Mouse (Mus musculus) yolk sac, embryonic 10.5 days (tissue): Measurements from ENCODE around the gene Slc7a15.
"Not testable (repeated sequence)": the region's sequence is repeated elsewhere in the genome, so short reads cannot be mapped to it uniquely, and the experiment has no call there.

ENCODE experiments used
- DNase-seq: peaks from one replicate; pipeline ENCODE4 v3.0.0-alpha.2; 2017; ENCODE audit warnings: low spot score

Slc7a15 gene

DNA sequence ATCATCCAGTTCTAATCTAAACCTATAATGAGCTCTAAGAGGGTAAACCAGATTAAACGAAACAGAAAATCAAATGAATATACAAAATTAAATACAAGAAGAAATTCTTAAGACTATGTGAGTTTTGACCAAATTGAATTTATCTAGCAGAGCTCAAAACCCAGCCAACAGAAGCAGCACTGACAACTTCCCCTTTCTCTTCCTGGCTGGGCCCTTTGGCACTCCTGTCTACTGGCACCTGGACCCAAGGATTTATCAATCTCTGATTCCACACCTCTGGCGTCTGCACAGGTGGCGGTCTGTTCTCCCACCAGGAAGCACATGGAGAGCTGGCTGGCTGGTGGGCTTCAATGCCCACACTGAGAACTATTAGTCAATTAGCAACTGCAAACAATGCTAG, 39.0 kb downstream of the Slc7a15 start:
- not testable (repeated sequence) for DNase-seq

DNA sequence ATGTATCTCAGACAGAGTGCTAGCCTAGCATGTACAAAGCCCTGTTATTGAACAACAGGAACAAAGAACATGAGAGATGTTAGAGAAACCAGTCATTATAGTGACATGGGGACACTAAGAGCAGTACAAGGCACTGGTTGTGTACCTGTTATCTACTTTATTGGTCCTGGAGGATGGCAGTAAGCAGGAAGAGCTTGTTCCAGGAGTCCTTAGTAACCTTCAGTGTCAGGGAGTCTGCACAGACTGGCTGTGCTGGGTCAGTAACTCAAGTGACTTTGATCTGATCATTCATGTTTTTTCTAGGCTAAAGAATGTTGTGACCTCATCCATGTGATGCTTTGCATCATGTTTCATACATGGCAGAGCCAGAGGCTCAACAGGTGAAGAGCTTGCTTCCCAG, 42.7 kb downstream of the Slc7a15 start:
- DNase-seq, result no peak

DNA sequence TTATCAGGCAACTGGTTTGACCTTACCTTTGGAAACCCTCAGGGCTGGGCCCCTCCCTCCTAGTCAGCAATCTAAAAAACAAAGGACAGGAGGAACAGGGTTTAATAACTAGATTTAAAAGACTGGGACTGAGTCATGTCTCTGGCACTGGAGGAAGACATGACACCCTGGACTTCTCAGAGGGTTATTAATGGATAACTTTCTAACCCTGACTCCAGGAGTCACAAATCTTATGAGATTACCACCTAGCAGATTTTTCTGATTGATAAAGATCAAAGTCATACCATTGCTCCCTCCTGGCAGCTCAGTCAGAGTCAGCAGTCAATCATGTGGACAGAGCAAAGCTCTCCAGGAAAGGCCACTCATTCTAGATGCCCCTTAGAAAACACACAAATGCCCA, 43.4 kb downstream of the Slc7a15 start:
- peak; percentile 79 for DNase-seq

DNA sequence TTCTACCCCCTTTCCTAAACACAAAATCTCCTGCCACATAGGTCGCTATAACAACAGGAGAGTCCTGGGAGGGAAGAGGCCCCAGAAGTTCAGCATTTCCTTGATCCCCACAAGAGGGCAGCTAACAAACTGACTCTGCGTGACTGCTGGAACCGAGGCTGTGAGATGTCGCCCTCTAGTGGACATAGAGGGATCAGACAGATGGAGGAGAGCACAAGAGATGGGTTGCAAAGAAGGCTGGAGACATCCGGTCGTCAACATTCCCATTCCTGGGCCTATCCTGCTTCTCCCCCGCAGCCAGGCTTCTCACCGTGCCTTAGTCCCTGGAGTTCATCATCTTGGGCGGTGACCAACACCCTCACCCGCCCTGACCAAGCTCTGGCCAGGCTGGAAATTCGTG, 51.5 kb downstream of the Slc7a15 start:
- peak; percentile 80 for DNase-seq

DNA sequence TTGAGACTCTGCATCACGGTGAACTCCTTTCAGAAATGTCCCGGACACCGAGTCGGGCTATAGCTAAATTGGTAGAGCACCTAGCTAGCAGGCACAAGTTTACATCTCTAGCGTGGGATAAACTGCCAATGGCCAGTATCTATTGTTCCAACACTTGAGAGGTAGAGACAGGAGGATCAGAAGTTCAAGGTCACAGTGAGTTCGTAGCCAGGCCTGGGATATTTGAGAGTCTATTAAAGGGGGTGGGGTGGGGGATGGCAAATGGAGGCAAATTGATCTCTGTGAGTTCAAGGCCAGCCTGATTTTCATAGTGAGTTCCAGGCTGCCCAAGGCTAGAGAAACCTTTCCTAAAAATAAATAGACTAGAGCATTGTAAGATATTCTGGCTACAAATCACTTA, 52.1 kb downstream of the Slc7a15 start:
- no peak for DNase-seq

DNA sequence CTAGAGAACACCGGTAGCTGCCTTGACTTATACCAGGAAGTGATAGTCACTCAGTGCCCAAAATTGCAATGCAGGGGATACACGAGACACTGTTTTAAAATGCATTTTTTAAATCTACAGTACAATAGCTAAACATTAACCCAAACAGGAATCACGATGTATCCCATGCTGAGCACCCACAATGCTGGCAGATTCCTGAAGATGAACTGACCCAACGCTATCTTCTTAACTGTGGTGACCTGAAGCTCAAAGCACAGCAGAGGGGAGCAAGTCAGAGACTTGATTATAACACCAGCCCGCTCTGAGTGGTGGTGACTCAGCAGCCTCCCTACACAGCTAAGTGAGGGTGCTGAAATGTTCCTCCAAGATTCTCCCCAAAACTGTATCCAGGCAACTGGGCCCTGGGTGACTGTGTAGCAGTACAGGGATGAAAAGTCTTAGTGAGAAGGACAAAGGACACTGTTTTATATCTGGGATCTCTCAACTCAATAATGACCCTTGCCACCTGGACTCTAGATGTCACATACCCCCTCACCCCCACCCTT, 53.7 kb downstream of the Slc7a15 start:
- no peak for DNase-seq

DNA sequence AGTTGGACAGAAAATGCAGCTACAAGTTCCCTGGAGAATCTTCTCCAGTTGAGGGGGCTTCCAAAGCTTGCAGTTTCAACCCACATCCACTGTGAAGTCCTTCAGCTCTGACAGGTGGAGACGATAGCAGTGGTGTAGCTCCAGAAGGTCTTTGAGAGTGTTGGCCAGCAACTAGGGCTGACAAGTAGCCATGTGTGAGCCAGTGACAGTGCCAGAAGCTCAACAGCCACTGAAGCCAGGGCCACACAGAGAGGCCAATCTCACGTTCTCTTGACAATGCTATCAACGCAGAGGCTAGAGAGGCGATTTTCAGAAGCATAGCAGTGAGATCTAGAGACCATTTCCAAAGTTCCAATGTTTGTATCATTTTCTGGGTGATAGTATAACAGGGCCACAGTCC, 56.5 kb downstream of the Slc7a15 start:
- no peak for DNase-seq

DNA sequence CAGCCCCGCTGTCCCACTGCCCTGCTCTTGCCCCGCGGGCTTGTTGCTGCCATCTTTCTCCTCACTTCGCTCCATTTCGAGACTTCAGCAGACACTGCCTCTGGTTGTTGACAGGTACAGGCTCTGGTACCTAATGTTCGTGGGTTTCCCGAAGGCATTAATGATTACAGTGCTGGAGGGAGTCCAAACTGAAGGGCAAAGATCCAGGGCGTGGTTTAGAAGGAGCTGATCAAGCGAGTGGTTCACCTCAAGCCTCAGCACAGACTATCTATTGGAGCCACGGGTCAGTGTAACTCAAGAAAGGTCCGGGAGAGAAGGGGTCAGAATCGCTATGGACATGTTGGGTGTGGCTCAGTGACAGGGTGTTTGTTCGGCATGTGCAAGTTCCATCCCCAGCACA, 59.4 kb downstream of the Slc7a15 start:
- DNase-seq, result no peak

DNA sequence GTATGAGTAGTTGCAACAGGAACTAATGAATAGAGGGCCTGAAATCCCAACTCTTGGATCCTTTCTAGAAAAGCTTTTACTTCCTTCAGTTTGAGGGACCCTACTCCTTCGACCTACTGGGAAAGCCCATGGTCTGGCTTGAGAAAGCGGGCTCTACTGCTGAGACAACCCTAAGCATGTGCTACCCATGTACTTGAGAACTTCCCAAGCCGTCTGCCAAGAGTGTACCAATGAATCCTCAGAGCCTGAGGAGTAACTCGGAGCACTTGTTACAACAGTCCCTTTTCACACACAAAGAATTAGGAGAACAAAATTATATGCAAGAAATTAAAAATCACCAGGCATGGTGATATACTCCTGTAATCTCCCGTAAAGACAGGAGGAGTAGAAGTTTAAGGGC, 61.6 kb downstream of the Slc7a15 start:
- no peak for DNase-seq

DNA sequence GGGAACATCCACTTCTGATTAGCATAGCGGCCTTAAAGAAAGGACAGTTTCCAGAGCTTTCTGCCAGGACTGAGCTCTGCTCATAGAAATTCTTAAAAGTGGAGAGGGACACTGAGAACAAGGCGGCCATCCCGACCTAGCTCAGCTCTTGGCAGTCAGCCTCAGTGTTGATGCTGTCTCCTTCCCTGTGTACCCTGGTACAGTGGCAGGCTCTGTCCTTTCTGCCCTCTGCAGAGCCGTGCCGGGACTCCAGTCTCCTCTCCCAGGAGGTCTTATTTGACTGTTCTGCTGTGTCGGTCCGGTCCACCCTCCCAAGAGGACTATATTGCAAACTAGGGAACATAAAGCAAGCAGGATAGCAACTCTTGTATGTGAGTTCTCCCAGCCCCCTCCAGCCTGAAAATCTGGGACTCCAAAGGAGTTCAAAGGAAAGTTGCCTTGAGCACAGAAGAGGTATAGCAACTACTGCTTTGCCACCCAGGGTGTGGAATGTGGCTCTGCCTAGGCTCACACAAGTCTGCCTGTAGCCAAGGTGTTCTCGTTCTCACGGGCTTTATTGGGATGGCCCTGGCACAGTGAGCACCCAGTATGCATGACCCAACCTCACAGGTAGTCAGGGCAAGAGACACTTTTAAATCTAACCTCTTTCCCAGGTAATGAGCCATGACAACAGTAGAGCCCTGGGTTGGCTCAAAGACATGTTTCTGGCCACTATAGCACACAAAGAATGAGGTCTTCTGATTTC, 62.5 kb downstream of the Slc7a15 start:
- no peak for DNase-seq

DNA sequence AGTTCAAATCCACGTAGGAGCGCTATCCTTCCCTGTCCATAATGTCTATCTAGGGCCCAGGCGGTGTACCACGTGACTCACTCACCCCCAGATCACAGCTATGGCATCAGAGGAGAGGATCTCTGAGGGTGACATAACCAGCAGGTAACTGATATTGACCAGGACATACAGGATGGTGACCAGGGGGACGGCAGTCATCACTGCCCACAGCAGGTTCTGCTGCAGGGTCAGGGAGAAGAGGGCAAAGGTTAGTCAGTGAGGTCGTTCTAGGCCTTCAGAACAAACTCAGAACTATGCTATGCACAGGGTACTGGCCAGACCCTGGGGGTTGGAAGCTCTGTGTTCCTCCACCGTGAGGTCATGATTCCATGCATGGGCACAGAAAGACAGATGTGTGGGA, 63.3 kb downstream of the Slc7a15 start:
- DNase-seq, result no peak

DNA sequence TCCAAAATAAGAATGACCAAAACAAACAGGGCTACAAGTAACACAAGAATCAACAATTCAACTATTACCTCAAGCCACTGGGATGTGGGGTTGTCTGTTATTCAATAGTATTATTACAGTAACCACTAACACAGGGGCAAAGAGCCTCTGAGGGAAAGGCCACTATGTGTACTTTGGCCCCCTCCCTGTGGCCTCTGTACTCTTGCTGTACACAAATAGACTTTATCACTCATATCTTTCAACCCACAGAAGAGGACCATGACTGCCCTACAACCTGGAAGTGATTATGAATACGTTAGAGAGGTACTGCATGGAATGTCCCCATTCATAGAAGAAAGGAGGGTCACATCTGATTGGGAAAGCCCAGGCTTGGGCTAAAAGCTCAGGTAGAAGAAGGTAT, 64.0 kb downstream of the Slc7a15 start:
- DNase-seq, result no peak

DNA sequence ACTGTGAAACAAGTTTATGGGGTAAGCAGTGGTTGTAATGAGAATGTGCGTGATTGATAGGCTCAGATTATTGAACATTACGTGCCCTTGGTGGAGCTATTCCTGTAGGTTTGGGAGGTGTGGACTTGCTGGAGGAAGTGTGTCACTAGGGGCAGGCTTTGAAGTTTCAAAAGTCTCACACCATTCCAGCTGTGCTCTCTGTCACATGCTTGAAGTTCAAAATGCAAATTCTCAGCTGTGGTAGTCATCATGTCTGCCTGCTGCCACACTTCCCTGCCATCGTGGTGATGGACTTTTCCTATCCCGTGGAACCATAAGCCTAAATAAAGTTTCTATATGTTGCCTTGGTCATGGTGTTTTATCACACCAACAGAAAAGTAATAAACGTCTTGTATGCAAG, 71.1 kb downstream of the Slc7a15 start:
- no peak for DNase-seq

DNA sequence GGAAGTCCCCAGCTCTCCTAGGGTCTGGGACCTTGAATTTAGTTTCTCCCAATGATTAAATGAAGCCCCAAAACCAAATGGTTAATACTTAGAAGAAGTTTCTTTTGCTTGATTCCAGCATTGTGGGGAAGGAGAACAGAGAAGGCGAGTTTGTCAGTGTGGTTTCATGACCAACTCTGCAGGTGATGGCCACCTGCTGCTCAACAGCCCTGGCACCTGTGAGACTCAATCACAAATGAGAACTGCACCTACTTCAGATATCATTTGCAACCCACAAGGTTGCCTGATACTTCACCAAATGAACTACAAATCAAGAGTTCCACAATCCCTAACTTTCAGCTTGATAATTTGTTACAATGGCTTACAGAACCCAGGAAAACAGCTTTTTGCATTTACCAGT, 71.7 kb downstream of the Slc7a15 start:
- DNase-seq, result no peak

DNA sequence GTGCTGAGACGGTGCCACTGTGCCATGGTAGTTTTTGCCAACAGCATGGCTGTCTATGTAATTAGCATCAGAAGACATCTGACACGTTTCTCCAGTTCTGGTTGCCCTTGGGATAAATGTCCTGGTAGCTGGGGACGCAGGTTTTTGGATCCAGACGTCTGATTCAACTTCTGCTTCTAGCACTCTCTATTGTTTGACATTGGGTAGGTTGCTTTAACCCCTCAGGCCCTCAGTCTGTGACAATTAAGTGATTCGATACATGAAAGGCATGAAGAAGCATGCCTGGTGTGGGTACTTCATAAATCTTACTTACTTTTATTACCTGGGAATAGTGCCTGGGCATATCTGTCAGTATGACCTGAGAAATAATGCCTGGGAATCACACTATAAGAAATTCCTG, 74.8 kb downstream of the Slc7a15 start:
- DNase-seq, result no peak

DNA sequence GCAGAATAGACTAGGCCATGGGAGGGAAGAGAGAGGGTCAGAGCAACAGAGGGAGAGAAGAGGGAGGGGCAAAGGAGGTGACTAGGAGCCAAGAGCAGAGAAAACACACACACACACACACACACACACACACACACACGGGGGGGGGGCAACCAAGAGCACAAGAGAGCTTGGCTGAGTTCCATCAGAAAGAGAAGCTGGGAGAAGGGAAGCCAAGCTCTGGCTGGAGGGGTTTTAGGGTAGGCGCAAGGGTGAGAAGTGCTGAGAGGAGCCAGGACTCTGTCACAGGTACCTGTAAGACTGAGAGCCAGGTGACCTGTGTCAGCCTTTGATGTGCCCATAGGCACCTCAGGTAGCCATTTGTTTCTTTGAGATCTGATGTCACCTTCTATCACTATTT, 76.2 kb downstream of the Slc7a15 start:
- DNase-seq, result no peak

DNA sequence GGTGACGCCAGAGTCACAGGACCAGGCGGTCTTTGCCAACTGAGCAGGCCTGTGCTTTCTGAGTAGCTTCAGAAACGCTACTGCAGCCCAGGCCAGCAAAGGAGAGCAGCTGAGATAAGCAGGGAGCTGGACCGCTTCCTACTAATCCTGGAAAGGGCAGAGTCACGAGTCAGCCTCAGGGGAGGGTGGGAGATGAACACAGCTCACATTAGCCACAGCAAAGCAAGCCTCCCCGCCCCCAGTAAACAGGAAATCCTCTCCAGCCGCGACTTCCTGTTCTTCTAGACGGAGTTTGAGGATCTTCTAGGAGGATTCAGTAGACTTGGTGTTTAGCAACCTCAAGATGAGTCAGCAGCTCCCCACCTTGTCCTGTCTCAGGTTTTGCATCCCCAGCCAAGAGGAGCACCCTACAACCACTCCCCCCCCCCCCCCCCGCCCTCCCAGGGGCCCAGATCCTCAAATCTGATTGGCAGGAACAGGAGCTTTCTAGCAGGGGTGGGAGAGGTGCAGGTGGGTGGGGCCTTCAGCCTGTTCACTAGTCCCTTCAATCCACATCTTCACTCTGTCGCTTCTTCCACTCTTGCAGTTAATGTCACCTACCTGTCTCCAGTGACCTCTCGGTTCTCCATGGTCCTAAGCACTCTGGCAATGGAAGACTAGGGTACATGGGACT, 77.4 kb downstream of the Slc7a15 start:
- peak; percentile 61 for DNase-seq

DNA sequence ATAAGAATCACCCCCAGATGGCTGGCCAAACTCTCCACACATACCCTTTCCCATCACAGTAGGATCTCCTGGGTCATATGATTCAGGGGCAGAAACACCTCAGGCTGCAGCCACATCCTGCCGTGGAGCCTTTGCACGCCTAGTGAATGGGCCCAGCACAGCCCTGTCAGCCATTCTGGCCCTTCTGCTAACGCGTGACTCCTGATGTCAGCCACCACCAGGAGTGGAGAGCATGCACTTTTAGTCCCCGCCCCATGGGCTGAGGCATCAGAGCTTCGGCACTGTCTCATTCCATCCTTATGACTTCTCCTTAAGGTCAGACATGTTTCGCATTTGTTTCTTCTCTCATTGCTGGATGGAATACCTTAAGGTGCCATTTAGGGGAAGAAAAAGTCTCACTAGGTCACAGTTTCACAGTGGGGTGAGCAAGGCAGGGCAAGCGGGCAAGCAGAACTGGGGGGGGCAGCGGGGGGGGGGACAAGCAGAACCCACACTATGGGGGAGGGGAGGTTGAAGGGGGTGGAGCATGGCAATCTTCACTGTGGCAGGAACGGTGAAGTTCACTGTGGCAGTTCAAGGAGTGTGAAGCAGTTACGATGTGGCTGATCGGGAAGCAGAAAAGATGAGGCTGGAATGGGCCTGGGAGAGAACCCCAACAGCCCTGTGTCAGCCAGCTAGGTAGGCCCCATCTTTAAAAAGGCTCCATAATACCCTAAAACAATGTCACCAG, 79.3 kb downstream of the Slc7a15 start:
- DNase-seq, result no peak

DNA sequence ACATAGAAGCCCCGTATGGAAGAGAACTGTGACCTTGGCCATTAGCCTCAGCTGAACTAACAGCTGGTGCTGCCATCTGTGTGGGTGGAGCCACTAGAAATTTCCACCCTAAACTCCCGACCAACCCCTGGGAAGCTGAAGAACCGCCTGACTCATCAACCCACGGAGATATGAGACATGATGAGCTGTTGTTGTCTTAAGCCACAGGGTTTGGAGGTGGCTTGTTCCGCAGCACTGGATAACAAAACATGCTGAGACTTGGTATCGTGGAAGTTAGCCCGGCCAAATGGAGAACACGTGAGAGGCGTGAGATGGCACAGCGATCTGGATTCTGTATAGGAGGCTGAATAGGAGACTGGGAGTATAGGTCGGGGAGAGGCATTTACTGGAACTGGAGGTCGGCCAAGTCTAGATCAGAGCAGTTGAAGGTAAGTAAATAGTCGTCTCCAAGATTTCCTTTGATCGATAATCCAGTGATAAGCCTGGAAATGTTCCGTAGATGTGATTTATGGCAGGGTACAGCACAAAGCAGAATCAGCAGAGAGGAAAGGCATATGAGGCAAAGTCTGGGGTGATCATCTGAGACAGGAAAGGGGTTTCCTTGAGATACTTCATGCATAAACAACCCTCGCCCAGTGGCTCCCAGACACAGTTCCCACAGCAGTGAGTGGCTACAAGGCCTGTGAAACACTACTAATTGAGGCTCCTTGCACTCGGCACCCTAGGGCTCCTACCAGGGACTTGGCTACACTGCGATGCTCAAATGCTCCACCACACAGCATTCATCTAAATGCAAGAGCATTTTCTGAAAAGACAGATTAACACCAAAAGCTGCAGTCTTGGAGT, 87.6 kb downstream of the Slc7a15 start:
- DNase-seq, result no peak

DNA sequence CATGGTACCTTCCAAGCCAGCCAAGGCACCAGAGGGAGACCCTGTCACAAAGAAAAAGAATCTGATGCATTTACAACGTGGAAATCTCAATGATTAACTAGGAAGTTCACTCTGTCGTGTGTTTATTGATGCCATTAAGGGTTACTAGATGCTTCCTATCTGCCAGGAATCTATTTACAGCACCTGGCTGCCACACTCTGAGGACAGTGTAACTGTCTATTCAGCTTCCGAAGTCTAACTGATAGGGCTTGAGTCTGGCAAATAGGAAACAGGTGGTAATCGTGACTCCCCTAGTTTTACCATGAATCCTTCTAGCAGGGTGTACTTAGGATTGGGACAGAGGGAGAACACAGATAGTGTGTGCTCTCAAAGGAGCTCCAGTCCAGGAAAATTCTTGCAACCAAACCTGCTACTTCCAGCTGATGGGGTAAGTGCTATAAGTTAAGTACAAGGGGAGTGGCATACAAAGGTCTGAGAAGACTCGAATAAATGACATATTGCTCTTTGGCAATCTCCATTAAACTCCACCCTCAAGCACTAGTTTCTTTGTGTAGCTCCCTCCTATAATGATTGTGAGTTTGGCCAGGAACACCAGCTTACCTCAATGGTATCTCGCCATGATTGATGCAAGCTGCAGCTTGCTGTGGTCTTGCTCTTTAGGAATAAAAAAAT, 88.4 kb downstream of the Slc7a15 start:
- DNase-seq, result no peak

DNA sequence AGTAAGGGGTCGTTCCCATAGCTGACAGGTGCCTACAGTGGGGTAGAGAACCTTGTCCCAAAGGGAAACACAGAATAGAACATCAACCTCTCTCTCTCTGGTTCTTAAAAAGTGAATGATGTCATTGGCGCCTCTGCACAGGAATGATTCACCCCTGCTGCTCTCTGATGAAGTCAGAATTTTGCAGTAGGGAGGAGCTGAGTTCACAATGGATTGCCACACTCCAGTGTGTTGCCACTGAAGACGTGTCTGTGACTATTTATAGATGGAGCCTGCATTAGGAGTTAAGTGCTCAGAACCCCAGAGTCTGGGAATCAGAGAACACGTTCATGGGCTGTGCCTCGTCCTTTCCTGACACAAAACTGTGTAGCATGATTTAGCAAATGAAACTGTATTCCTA, 89.2 kb downstream of the Slc7a15 start:
- DNase-seq, result no peak
